In genomic region chr2:152726751-152727335, GRCm38 (mm10) we compare ENCODE assay signal across 11 mouse cellular contexts. TPM values are rescaled to one million over a fixed set of nuclear protein-coding genes. Genes with fewer than 3 reads are reported as not detected.
DNase-seq lines count a peak whose midpoint lies in the region; ATAC-seq and TF ChIP-seq lines count a peak whose summit lies in the region.
"Had no signal": no experiment of that assay in that cellular context is flagged by ENCODE, and none has a peak within 500 bp of the region (broad histone marks: within the 10 kb centered on the region; RNA-seq: fewer than 3 reads in every experiment).

No protein-coding gene starts in this region.

- WGBS in hindbrain, embryonic 10.5 days: 76% methylated on average over 6 of the region's 6 CpGs
- WGBS in hindbrain, embryonic 14.5 days: 69% methylated on average over 5 of the region's 6 CpGs
- whole genome bisulfite sequencing in heart, embryonic 13.5 days: 61% methylated on average over 6 of the region's 6 CpGs
- WGBS in liver, embryonic 13.5 days (ENCODE audit: insufficient replicate concordance): 32% methylated on average over 6 of the region's 6 CpGs

- H3K27ac ChIP-seq in hindbrain, embryonic 10.5 days: peak overlapping the region; percentile 90
- H3K27ac ChIP-seq in hindbrain, embryonic 14.5 days: no peak overlapping the region
- peak overlapping the region; percentile 74 for H3K27ac ChIP-seq in ES-Bruce4 (ENCODE audit: insufficient read depth, low read length)
- 0 out of 2 replicates have a peak overlapping the region, but pooled peaks have one; percentile 86 for H3K27ac ChIP-seq in heart, embryonic 13.5 days (replicated peaks)
- H3K27ac ChIP-seq in liver, embryonic 13.5 days: peak overlapping the region; percentile 34; the same call in 1 of the 2 replicates

- no peaks in the 10 kb centered on the region for H3K36me3 ChIP-seq in hindbrain, embryonic 10.5 days
- H3K36me3 ChIP-seq in hindbrain, embryonic 14.5 days (replicated peaks; ENCODE audit: control insufficient read depth, insufficient read depth): no peaks in the 10 kb centered on the region
- no peaks in the 10 kb centered on the region for H3K36me3 ChIP-seq in ES-Bruce4 (ENCODE audit: control insufficient read depth, insufficient read depth, low read length, poor library complexity, severe bottlenecking)
- H3K36me3 ChIP-seq in heart, embryonic 13.5 days: no peaks in the 10 kb centered on the region
- no peaks in the 10 kb centered on the region for H3K36me3 ChIP-seq in liver, embryonic 13.5 days
- H3K36me3 ChIP-seq: G1E had no signal

- no peak overlapping the region for H3K9ac ChIP-seq in hindbrain, embryonic 14.5 days
- H3K9ac ChIP-seq in ES-Bruce4 (ENCODE audit: low read depth, poor library complexity, severe bottlenecking): 0 out of 2 replicates have a peak overlapping the region, but pooled peaks have one; percentile 1
- H3K9ac ChIP-seq in heart, embryonic 13.5 days: no peak overlapping the region
- no peak overlapping the region for H3K9ac ChIP-seq in liver, embryonic 13.5 days

- TF ChIP-seq EP300 in ES-Bruce4 (IDR thresholded peaks at IDR 0.05; ENCODE audit: insufficient read depth, low read depth, low read length): peak; percentile 90; the same call in 1 of the 2 replicates

- no peak for TF ChIP-seq CTCF in ES-Bruce4 (IDR thresholded peaks at IDR 0.05; ENCODE audit: low read depth, low read length)

- H3K4me1 ChIP-seq in hindbrain, embryonic 10.5 days (replicated peaks): peaks cover 78% of the 10 kb centered on the region
- H3K4me1 ChIP-seq in hindbrain, embryonic 14.5 days (replicated peaks; ENCODE audit: control insufficient read depth, insufficient read depth, low read length): peaks cover 15% of the 10 kb centered on the region
- H3K4me1 ChIP-seq in ES-Bruce4 (ENCODE audit: control insufficient read depth, insufficient read depth, low read length): peaks cover 14% of the 10 kb centered on the region
- peaks cover 55% of the 10 kb centered on the region for H3K4me1 ChIP-seq in heart, embryonic 13.5 days
- peaks cover 55% of the 10 kb centered on the region for H3K4me1 ChIP-seq in liver, embryonic 13.5 days (replicated peaks)

- no peak for DNase-seq in hindbrain, embryonic 10.5 days (ENCODE audit: low spot score)
- no peak for DNase-seq in hindbrain, embryonic 14.5 days (ENCODE audit: low spot score)
- no peak for DNase-seq in liver, embryonic 13.5 days
- no peak for DNase-seq in cerebellum, adult 18-20 months
- no peak for DNase-seq in embryo, embryonic 11 days
- DNase-seq: cerebellum, adult 2 months had no signal

- H3K9me3 ChIP-seq in hindbrain, embryonic 10.5 days: no peaks in the 10 kb centered on the region
- no peaks in the 10 kb centered on the region for H3K9me3 ChIP-seq in hindbrain, embryonic 14.5 days (ENCODE audit: control insufficient read depth, low read length)
- no peaks in the 10 kb centered on the region for H3K9me3 ChIP-seq in ES-Bruce4 (replicated peaks; ENCODE audit: control insufficient read depth, insufficient read depth, low read length, poor library complexity, severe bottlenecking)
- no peaks in the 10 kb centered on the region for H3K9me3 ChIP-seq in heart, embryonic 13.5 days
- no peaks in the 10 kb centered on the region for H3K9me3 ChIP-seq in liver, embryonic 13.5 days (replicated peaks)
- H3K9me3 ChIP-seq: G1E had no signal

- H3K4me3 ChIP-seq in hindbrain, embryonic 10.5 days: no peak overlapping the region
- H3K4me3 ChIP-seq in hindbrain, embryonic 14.5 days (replicated peaks; ENCODE audit: low read length): no peak overlapping the region
- no peak overlapping the region for H3K4me3 ChIP-seq in ES-Bruce4 (ENCODE audit: low read depth, low read length)
- H3K4me3 ChIP-seq in heart, embryonic 13.5 days: no peak overlapping the region
- H3K4me3 ChIP-seq in liver, embryonic 13.5 days (replicated peaks): no peak overlapping the region

- H3K4me2 ChIP-seq in hindbrain, embryonic 14.5 days (replicated peaks): no peak overlapping the region
- no peak overlapping the region for H3K4me2 ChIP-seq in heart, embryonic 13.5 days
- H3K4me2 ChIP-seq in liver, embryonic 13.5 days: no peak overlapping the region

- peaks cover 14% of the 10 kb centered on the region for H3K27me3 ChIP-seq in hindbrain, embryonic 10.5 days (ENCODE audit: insufficient read depth, poor library complexity, severe bottlenecking)
- no peaks in the 10 kb centered on the region for H3K27me3 ChIP-seq in hindbrain, embryonic 14.5 days (ENCODE audit: control insufficient read depth, insufficient read depth, low read length)
- H3K27me3 ChIP-seq in ES-Bruce4 (ENCODE audit: control insufficient read depth, insufficient read depth, low read length, poor library complexity, severe bottlenecking): no peaks in the 10 kb centered on the region
- peaks cover 12% of the 10 kb centered on the region for H3K27me3 ChIP-seq in heart, embryonic 13.5 days (replicated peaks)
- H3K27me3 ChIP-seq in liver, embryonic 13.5 days: peaks cover 39% of the 10 kb centered on the region

- no peak for ATAC-seq in hindbrain, embryonic 14.5 days (ENCODE audit: low FRiP score)
- ATAC-seq in heart, embryonic 13.5 days (ENCODE audit: extremely low read depth, insufficient number of reproducible peaks, low FRiP score, low TSS enrichment): no peak
- ATAC-seq in liver, embryonic 13.5 days (ENCODE audit: low read depth): no peak
- ATAC-seq in megakaryocyte-erythroid progenitor cell, adult 5-6 weeks (replicated peaks; ENCODE audit: low FRiP score, low TSS enrichment, poor library complexity, severe bottlenecking): no peak

- no peak for TF ChIP-seq POLR2A in ES-Bruce4 (IDR thresholded peaks at IDR 0.05; ENCODE audit: insufficient read depth, low read length)

RNA-seq across cellular contexts. Expression of gene Id1, which starts 9.2 kb away (rescaled TPM):
- 168 and 176 TPM in 2 replicates for polyA plus RNA-seq in hindbrain, embryonic 10.5 days (2016; fragmentation: Nextera tagmentation; extraction: Ambion mirVana)
- 56.5 and 68.0 TPM in 2 replicates for polyA plus RNA-seq in hindbrain, embryonic 14.5 days (2014; fragmentation: Nextera tagmentation; extraction: Ambion mirVana)
- polyA plus RNA-seq in ES-Bruce4 (2011; ENCODE audit: insufficient read depth, insufficient read length, low read depth, missing spikeins): 19.0 and 20.5 TPM in 2 replicates
- 56.7 and 58.8 TPM in 2 replicates for polyA plus RNA-seq in heart, embryonic 13.5 days (2015; fragmentation: Nextera tagmentation; extraction: Ambion mirVana)
- polyA plus RNA-seq in liver, embryonic 13.5 days (2015; fragmentation: Nextera tagmentation; extraction: Ambion mirVana): 20.9 and 23.2 TPM in 2 replicates
- total RNA-seq in megakaryocyte-erythroid progenitor cell, adult 5-6 weeks (2014; fragmentation: Nextera tagmentation): not detected in 2 replicates
- not detected in 2 replicates for total RNA-seq in megakaryocyte-erythroid progenitor cell, adult 5-6 weeks (2017)

RNA-seq across cellular contexts. Expression of gene Cox4i2, which starts 27.1 kb away (rescaled TPM):
- 5.0 and 5.1 TPM in 2 replicates for polyA plus RNA-seq in hindbrain, embryonic 10.5 days (2016; fragmentation: Nextera tagmentation; extraction: Ambion mirVana)
- polyA plus RNA-seq in hindbrain, embryonic 14.5 days (2014; fragmentation: Nextera tagmentation; extraction: Ambion mirVana): 5.8 TPM in 2 replicates
- 0.94 and 1.1 TPM in 2 replicates for polyA plus RNA-seq in ES-Bruce4 (2011; ENCODE audit: insufficient read depth, insufficient read length, low read depth, missing spikeins)
- 11.8 and 13.4 TPM in 2 replicates for polyA plus RNA-seq in heart, embryonic 13.5 days (2015; fragmentation: Nextera tagmentation; extraction: Ambion mirVana)
- polyA plus RNA-seq in liver, embryonic 13.5 days (2015; fragmentation: Nextera tagmentation; extraction: Ambion mirVana): 1.1 and 1.2 TPM in 2 replicates
- total RNA-seq in megakaryocyte-erythroid progenitor cell, adult 5-6 weeks (2014; fragmentation: Nextera tagmentation): not detected in 2 replicates
- total RNA-seq in megakaryocyte-erythroid progenitor cell, adult 5-6 weeks (2017): not detected in 2 replicates
- total RNA-seq: neutrophil, adult 5-6 weeks had no signal
- polyA plus RNA-seq: G1E had no signal

RNA-seq across cellular contexts. Expression of gene Mcts2, which starts 40.0 kb away (rescaled TPM):
- polyA plus RNA-seq in hindbrain, embryonic 10.5 days (2016; fragmentation: Nextera tagmentation; extraction: Ambion mirVana): 41.1 and 48.7 TPM in 2 replicates
- polyA plus RNA-seq in hindbrain, embryonic 14.5 days (2014; fragmentation: Nextera tagmentation; extraction: Ambion mirVana): 34.0 and 41.9 TPM in 2 replicates
- polyA plus RNA-seq in ES-Bruce4 (2011; ENCODE audit: insufficient read depth, insufficient read length, low read depth, missing spikeins): 31.2 and 31.5 TPM in 2 replicates
- 23.0 and 25.3 TPM in 2 replicates for polyA plus RNA-seq in heart, embryonic 13.5 days (2015; fragmentation: Nextera tagmentation; extraction: Ambion mirVana)
- polyA plus RNA-seq in liver, embryonic 13.5 days (2015; fragmentation: Nextera tagmentation; extraction: Ambion mirVana): 23.6 and 23.8 TPM in 2 replicates
- total RNA-seq in megakaryocyte-erythroid progenitor cell, adult 5-6 weeks (2014; fragmentation: Nextera tagmentation): 12.5 and 20.3 TPM in 2 replicates
- 5.8 and 6.2 TPM in 2 replicates for total RNA-seq in megakaryocyte-erythroid progenitor cell, adult 5-6 weeks (2017)

RNA-seq across cellular contexts. Expression of gene H13, which starts 57.6 kb away (rescaled TPM):
- polyA plus RNA-seq in hindbrain, embryonic 10.5 days (2016; fragmentation: Nextera tagmentation; extraction: Ambion mirVana): 103 and 134 TPM in 2 replicates
- polyA plus RNA-seq in hindbrain, embryonic 14.5 days (2014; fragmentation: Nextera tagmentation; extraction: Ambion mirVana): 155 and 164 TPM in 2 replicates
- polyA plus RNA-seq in ES-Bruce4 (2011; ENCODE audit: insufficient read depth, insufficient read length, low read depth, missing spikeins): 48.1 and 52.4 TPM in 2 replicates
- polyA plus RNA-seq in heart, embryonic 13.5 days (2015; fragmentation: Nextera tagmentation; extraction: Ambion mirVana): 81.9 and 84.7 TPM in 2 replicates
- 49.0 and 52.9 TPM in 2 replicates for polyA plus RNA-seq in liver, embryonic 13.5 days (2015; fragmentation: Nextera tagmentation; extraction: Ambion mirVana)
- 66.9 and 68.1 TPM in 2 replicates for total RNA-seq in megakaryocyte-erythroid progenitor cell, adult 5-6 weeks (2014; fragmentation: Nextera tagmentation)
- 56.1 and 69.1 TPM in 2 replicates for total RNA-seq in megakaryocyte-erythroid progenitor cell, adult 5-6 weeks (2017)
